Mouse (Mus musculus) thymus, adult 2 months (tissue): ENCODE results near the gene Zpbp.

Experiments
- CTCF ChIP-seq: fragments of 200-500 bp; IDR thresholded peaks from 2 replicates; pipeline ENCODE4 v1.5.1; 2012; ENCODE audit warnings: mild to moderate bottlenecking, control low read depth, low read length, moderate library complexity, borderline replicate concordance; ENCODE audit not compliant: control insufficient read depth, poor library complexity, insufficient read depth; ENCODE audit errors: extremely low read depth
- POLR2A ChIP-seq: fragments of 200-500 bp; IDR thresholded peaks from 2 replicates; pipeline ENCODE4 v1.6.1; 2012; ENCODE audit warnings: mild to moderate bottlenecking, low read length, control low read depth, moderate library complexity; ENCODE audit not compliant: control insufficient read depth, poor library complexity, insufficient read depth; ENCODE audit errors: extremely low read depth

DNA sequence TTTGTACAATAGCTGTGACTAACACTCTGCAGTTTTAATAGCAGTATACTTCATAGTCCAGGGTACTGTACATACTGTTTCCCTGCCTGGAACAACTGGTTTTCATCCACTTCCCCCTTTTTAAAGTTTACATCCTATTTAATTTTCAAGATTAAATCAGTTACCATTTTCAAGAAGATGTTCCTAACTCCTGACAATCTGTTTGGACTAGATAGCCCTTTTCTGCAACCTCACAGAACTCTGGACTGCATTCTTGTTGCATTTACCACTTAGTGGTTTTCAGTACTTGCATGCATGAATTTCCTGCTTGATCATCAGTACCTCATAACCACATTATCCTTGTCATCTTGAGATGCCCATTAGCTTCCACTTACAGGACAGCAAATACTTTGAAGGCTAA lies 6.7 kb upstream of the Zpbp start:
- no peak for TF ChIP-seq CTCF
- TF ChIP-seq POLR2A: no peak
